Mouse (Mus musculus): Measurements from ENCODE around the gene Psmd9.
"Not testable (repeated sequence)": the region's sequence is repeated elsewhere in the genome, so short reads cannot be mapped to it uniquely, and the experiment has no call there.

Psmd9 gene

DNA sequence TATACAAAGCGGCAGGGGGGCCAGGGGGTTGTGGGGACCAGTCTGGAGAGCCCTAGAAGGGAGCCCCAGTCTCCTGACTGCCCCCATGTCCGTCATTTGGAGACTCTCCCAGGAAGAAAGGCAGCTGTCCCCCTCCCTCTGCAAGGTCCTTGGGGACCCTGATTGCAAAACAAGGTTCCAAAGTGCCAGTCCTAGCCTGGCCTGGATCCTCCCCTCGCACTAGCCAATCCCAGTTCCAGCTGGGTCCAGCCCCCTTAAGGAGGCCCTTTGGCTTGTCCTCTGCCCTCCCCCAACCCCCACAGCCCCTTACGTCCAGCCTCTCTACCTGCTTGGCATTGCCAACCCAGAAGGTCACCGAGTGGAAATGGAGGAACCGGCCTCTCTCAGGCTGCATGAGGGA is 12.3 kb downstream of the Psmd9 start:
- in situ Hi-C loops (cut with MboI; ENCODE audit: low pct_unique_long_range_greater_than_20kb in 1 of 2, low sequenced_read_pairs in 2 of 2, unreplicated experiment in 1 of 2): no loop called here

- in situ Hi-C loops (cut with MboI; ENCODE audit: low pct_unique_long_range_greater_than_20kb in 1 of 2, low sequenced_read_pairs in 2 of 2, unreplicated experiment in 1 of 2): no loop called here
Observed at GRCm38 (mm10) chr5:123182651-123183050, 13.4 kb downstream of the Psmd9 start, which contains the start of gene Hpd. Gene Hpd (minus strand): TSS chr5:123182727.

GRCm38 (mm10) chr5:123185966-123186365 is 16.8 kb downstream of the Psmd9 start:
- in situ Hi-C loops (cut with MboI; ENCODE audit: low pct_unique_long_range_greater_than_20kb in 1 of 2, low sequenced_read_pairs in 2 of 2, unreplicated experiment in 1 of 2): no loop called here

GRCm38 (mm10) chr5:123187306-123187705 is 18.1 kb downstream of the Psmd9 start:
- in situ Hi-C loops (cut with MboI; ENCODE audit: low pct_unique_long_range_greater_than_20kb in 1 of 2, low sequenced_read_pairs in 2 of 2, unreplicated experiment in 1 of 2): no loop called here

GRCm38 (mm10) chr5:123190912-123191311 is 21.7 kb downstream of the Psmd9 start:
- in situ Hi-C loops (cut with MboI; ENCODE audit: low pct_unique_long_range_greater_than_20kb in 1 of 2, low sequenced_read_pairs in 2 of 2, unreplicated experiment in 1 of 2): no loop called here

DNA sequence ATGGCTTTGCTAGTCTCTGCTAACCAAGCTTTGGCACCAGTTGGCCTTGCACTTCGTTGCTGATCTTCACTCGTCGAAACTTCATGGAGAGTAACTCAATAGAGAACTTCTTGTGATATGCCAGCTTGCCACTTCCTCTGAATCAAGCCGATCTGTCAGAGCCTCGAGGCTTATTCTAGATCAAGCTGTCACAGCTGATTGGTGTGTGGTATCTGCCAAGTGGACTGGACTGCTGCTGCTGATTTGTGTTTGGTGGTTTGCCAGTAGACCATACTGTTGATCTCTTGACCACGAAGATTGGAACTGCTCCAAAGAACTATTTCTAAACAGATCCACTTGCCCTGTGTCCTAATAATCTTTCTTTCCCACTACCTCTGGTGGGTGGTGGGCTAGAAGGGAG is 22.2 kb downstream of the Psmd9 start:
- in situ Hi-C loops (cut with MboI; ENCODE audit: low pct_unique_long_range_greater_than_20kb in 1 of 2, low sequenced_read_pairs in 2 of 2, unreplicated experiment in 1 of 2): no loop called here

- in situ Hi-C loops (cut with MboI; ENCODE audit: low pct_unique_long_range_greater_than_20kb in 1 of 2, low sequenced_read_pairs in 2 of 2, unreplicated experiment in 1 of 2): no loop called here
Observed at GRCm38 (mm10) chr5:123192606-123193150, 23.5 kb downstream of the Psmd9 start.

DNA sequence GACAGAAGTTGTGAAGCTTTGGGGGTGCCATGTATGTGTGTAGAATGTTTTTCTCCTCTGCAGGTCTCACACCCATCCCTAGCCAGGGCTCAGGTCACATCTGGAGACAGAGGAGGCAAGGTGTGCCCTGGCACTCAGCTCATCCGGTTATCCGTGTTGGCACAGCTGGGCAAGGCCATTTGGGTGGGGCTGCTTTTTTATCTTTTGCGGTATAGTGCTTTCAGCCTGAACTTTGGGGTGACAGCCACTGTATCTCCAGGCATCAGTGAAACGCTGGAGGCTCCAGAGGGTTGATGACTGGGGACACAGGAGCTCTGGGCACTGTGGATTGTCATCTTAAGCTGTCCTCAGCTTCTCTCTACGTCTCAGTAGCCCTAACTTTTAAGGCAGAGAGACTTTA is 24.2 kb downstream of the Psmd9 start:
- in situ Hi-C loops (cut with MboI; ENCODE audit: low pct_unique_long_range_greater_than_20kb in 1 of 2, low sequenced_read_pairs in 2 of 2, unreplicated experiment in 1 of 2): no loop called here

DNA sequence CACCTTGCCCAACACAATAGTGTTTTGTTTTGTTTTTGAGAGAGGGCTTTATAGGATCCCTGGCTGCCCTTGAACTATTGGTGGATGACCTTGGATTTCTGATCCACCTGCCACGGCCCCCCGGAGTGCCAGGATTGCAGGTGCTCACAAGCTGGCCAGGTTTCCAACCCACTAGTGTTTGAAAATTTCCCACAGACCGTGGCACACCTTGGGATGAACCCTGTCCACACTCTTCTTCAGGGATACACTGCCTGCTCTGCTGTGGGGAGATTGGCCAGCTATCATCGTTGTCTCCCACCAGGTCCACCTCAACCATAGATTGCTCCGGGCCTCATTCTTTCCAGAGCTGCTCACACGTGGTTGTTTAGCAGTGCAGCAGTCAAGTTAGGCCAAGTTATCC is 25.6 kb downstream of the Psmd9 start:
- in situ Hi-C loops (cut with MboI; ENCODE audit: low pct_unique_long_range_greater_than_20kb in 1 of 2, low sequenced_read_pairs in 2 of 2, unreplicated experiment in 1 of 2): no loop called here

GRCm38 (mm10) chr5:123195500-123196000 is 26.3 kb downstream of the Psmd9 start:
- in situ Hi-C loops (cut with MboI; ENCODE audit: low pct_unique_long_range_greater_than_20kb in 1 of 2, low sequenced_read_pairs in 2 of 2, unreplicated experiment in 1 of 2): no loop called here

GRCm38 (mm10) chr5:123196746-123197145 is 27.5 kb downstream of the Psmd9 start:
- in situ Hi-C loops (cut with MboI; ENCODE audit: low pct_unique_long_range_greater_than_20kb in 1 of 2, low sequenced_read_pairs in 2 of 2, unreplicated experiment in 1 of 2): no loop called here

DNA sequence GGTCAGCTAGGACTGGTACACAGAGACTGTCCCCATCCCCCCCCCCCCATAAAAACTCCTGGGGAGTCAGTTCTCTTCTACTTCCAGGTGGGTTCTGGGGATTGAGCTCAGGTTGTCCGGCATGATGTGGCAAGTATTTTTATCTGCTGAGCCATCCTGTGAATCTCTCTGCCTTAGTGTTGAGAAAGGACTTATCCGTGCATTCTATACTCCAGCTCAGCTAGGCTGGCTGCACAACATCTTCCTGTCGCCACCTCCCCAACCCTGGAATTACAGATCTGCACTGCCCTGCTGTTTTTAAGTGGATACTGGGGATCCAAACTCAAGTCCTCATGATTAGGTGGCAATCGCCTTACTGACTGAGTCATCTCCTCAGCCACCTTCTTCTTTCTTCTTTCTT is 29.3 kb downstream of the Psmd9 start:
- in situ Hi-C loops (cut with MboI; ENCODE audit: low pct_unique_long_range_greater_than_20kb in 1 of 2, low sequenced_read_pairs in 2 of 2, unreplicated experiment in 1 of 2): no loop called here

DNA sequence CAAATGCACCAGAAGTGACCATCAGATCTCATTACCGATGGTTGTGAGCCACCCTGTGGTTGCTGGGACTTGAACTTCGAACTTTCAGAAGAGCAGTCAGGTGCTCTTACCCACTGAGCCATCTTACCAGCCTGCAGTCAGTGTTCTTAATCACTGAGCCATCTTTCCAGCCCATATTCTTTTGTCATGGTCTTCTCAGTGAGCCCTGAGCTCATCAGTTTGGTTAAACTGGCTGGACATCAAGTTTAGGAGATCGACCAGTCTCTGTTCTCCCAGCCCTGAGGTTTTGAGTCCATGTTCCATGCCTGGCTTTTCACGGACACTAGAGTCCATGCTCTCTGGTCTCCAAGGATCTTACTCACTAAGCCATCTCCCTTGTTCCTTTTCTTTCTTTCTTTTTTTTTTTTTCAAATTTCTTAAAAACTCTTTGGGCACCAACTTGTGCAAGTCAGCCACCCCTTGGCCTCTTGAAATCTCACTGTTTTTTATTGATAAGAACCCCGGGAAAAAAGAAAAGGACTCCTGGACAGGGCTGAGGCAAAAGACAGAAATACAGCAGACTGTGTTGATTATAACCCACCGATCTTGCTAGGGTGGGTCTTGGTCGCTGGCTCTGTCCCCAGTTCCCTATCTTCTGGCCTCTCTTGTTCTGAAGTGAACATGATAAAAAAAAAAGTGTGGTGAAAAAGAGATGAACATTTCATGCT is 31.8 kb downstream of the Psmd9 start:
- in situ Hi-C loops (cut with MboI; ENCODE audit: low pct_unique_long_range_greater_than_20kb in 1 of 2, low sequenced_read_pairs in 2 of 2, unreplicated experiment in 1 of 2): not testable (repeated sequence)

GRCm38 (mm10) chr5:123201523-123201892 is 32.3 kb downstream of the Psmd9 start:
- in situ Hi-C loops (cut with MboI; ENCODE audit: low pct_unique_long_range_greater_than_20kb in 1 of 2, low sequenced_read_pairs in 2 of 2, unreplicated experiment in 1 of 2): no loop called here

- in situ Hi-C loops (cut with MboI; ENCODE audit: low pct_unique_long_range_greater_than_20kb in 1 of 2, low sequenced_read_pairs in 2 of 2, unreplicated experiment in 1 of 2): no loop called here
Observed at GRCm38 (mm10) chr5:123201987-123202386, 32.8 kb downstream of the Psmd9 start.

DNA sequence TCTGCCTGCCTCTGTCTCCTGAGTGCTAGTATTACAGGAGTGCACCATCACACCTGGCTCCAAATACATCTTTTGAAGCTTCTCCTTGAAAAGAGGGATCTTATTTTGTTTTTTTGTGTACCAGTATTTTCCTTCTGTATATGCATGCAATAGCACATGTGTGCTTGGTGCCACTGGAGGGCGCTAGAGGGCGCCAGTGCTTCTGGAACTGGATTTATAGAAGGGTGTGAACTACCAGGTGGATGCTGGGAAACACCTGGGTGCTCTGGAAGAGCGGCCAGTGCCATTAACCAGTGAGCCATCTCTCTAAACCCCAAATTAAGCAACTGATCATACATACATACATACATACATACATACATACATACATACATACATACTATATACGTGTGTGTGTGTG is 33.6 kb downstream of the Psmd9 start:
- in situ Hi-C loops (cut with MboI; ENCODE audit: low pct_unique_long_range_greater_than_20kb in 1 of 2, low sequenced_read_pairs in 2 of 2, unreplicated experiment in 1 of 2): not testable (repeated sequence)

DNA sequence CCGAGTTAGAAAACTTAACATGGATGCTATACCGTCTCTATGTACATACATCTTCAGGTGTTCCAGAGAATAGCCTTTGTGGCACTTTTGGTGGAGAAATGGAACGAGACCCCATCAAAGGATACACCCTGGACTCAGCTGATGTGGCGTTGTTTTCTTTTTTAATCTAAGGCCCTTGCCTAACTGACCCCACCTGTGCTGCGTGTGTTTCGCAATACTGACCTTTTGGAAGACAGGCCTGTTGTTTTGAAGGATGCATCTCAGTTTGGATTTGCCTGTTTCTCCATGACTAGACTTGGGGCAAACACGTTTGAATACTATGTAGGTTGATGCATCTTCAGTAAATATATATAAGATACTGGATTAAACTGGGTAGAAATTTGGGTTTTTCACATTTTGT is 34.4 kb downstream of the Psmd9 start:
- in situ Hi-C loops (cut with MboI; ENCODE audit: low pct_unique_long_range_greater_than_20kb in 1 of 2, low sequenced_read_pairs in 2 of 2, unreplicated experiment in 1 of 2): not testable (repeated sequence)

DNA sequence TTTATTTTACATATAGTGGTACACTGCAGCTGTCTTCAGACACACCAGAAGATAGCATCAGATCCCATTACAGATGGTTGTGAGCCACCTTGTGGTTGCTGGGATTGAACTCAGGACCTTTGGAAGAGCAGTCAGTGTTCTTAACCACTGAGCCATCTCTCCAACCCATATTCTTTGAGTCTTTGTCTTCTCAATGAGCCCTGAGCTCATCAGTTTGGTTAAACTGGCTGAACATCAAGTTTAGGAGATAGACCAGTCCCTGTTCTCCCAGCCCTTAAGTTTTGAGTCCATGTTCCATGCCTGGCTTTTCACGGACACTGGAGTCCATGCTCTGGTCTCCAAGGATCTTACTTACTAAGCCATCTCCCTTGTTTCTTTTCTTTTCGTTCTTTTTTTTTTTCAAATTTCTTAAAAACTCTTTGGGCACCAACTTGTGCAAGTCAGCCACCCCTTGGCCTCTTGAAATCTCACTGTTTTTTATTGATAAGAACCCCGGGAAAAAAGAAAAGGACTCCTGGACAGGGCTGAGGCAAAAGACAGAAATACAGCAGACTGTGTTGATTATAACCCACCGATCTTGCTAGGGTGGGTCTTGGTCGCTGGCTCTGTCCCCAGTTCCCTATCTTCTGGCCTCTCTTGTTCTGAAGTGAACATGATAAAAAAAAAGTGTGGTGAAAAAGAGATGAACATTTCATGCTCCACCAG is 53.3 kb downstream of the Psmd9 start:
- in situ Hi-C loops (cut with MboI; ENCODE audit: low pct_unique_long_range_greater_than_20kb in 1 of 2, low sequenced_read_pairs in 2 of 2, unreplicated experiment in 1 of 2): not testable (repeated sequence)

GRCm38 (mm10) chr5:123223051-123223410 is 53.8 kb downstream of the Psmd9 start:
- in situ Hi-C loops (cut with MboI; ENCODE audit: low pct_unique_long_range_greater_than_20kb in 1 of 2, low sequenced_read_pairs in 2 of 2, unreplicated experiment in 1 of 2): no loop called here

DNA sequence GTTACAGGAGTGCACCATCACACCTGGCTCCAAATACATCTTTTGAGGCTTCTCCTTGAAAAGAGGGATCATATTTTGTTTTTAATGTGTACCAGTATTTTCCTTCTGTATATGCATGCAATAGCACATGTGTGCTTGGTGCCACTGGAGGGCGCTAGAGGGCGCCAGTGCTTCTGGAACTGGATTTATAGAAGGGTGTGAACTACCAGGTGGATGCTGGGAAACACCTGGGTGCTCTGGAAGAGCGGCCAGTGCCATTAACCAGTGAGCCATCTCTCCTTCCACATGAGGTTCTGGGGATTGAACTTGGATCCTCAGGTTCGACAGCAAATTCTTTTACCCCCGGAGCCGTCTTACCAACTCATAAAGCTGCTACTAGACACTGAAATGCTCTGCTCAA is 54.6 kb downstream of the Psmd9 start:
- in situ Hi-C loops (cut with MboI; ENCODE audit: low pct_unique_long_range_greater_than_20kb in 1 of 2, low sequenced_read_pairs in 2 of 2, unreplicated experiment in 1 of 2): not testable (repeated sequence)
